Mouse (Mus musculus): Measurements from ENCODE around the gene H2-DMb2. TPM values are rescaled to one million over a fixed set of nuclear protein-coding genes. Genes with fewer than 3 reads are reported as not detected.
"Not testable (repeated sequence)": the region's sequence is repeated elsewhere in the genome, so short reads cannot be mapped to it uniquely, and the experiment has no call there.

The H2-DMb2 gene
- total RNA-seq, 4 experiments from 2014 or later = 0.51 to 3.5 (median 2.1) TPM

DNA sequence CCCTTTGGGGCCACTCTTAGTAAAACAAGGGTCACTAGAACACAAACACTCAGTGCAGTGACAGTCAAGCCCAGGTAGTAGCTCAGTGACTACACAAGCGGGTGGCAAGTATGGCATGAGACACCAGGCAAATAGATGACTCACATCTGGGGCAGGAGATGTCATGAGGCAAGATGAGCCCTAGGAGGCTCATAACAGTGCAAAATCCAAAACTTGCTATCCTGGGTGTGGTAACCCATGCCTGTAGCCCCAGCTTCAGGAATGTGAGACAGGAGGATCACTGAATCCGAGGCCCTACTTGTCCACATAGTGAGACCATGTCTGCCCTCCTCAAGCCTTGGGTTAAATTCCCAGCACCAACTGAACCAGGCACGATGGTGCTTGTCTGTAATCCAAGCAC lies 8.7 kb upstream of the H2-DMb2 start:
- DNase-seq (ENCODE audit: low spot score in 2 of 2) = no peak

DNA sequence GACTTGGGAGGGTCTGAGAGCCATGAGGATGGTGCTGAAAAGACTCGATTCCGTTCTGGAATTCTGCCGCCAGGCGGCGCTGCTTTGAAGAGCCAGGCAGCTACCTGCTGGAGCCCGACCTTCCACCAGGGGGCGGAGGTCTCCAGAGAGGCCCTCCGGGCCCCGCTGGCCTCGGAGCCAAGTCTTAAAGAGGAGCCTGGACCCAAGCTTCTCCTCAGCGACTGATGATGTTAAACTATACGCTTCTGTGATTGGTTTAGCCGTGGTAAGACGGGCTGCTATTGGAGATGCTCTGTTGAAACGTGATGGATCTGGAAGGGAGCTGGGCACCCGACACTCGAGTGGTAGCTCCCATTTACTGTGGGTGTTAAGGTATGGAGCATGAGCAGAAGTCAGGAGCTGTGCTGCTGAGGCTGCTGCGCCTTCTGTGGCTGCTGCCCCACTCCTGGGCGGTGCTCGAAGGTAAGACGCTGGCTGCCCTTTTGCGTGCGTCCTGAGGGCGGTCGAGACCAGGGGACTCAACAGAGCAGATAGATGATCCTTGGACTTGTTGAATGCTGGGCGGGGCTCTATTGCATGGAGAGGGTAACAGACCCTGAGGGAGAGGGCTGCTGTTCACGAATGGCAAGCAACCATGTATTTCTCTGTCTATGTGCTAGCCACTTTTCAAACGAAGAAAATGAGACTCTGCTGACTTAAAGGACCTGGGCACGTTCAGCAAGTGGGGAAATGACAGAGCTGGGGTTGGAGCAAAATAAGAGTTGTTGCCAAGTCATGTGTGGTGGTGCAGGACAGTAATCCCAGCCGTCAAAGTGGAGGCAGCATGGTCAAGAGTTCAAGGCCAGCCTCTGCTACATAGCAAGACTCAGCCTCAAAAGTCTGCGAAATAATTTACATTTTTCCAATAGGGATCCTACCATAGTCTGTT lies 7.5 kb upstream of the H2-DMb2 start:
- DNase-seq (ENCODE audit: low spot score in 2 of 2) = peak; percentile 98 to 99

DNA sequence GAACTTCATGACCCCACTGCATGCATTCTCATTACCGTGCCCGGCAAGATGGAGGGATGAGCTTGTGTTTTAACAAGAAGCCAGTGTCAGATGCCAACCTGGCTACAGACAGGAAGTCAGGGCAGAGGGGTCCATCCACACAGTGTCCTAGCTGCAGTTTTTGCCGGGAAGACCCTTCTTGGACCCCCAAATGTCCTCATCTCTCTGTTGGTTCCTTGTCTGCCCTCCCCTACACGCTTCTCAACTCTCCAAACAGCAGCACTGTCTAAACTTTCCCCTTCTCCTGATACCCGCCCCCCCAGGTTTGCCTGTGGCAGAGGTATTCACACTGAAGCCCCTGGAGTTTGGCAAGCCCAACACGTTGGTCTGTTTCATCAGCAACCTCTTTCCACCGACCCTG lies 5.5 kb upstream of the H2-DMb2 start:
- no peak for DNase-seq (ENCODE audit: low spot score in 2 of 2)

DNA sequence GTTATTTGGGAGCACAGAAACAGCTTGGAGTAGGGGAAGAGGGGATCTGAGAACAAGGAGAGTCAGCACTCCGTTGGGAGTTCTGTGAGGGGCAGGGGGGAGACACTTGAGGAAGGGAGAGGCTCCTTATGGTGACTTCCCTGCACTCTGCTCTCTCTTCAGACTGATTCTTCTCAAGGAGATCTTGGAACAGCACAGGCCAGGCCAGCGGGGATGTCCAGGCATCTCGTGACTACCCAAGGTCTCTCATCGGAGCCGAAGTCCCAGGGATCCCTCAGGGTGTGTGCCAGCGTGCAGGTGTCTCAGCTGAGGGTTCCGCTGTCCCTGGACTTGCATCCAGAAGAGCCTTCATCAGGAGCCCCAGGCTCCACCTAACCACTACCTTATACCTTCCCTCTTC lies 4.5 kb upstream of the H2-DMb2 start:
- no peak for DNase-seq (ENCODE audit: low spot score in 2 of 2)

DNA sequence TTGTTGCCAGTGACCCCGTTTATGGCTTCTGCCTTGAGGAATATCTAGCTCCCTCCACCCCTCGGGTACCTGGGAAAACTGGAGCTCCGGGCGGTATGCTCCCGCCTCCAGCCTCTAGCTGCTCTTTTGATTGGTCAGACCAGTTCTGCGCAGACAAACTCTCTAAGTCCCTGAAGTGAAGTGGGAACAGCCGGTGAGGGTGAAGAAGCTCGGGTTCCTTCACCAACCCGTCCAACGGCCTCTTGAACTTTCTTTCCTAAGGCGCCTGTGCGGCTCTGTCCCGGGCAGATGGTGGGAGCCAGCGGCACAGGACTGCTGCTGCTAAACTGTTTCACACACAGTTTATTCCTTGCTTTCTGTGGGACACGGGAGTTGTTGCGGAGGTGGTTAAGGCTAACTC lies 3.7 kb upstream of the H2-DMb2 start:
- DNase-seq (ENCODE audit: low spot score in 2 of 2) = no peak

DNA sequence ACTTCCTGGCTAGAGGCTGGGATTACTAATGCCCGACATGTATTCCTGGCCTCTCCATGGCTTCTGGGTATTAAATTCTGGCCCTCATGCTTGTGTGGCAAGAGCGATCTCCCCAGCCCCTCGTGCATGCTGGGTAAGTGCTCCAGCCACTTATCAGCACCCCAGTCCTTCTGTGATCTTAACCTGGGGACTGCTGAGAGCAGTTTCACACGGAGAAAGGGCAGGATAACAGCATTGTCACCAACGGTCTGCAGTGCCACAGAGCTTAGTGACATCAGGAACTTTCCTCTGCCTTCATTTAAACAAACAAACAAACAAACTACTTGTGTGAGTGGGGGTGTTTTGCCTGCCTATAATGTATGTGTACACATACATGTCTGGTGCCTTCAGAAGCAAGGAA lies 2.9 kb upstream of the H2-DMb2 start:
- DNase-seq (ENCODE audit: low spot score in 2 of 2) = no peak

DNA sequence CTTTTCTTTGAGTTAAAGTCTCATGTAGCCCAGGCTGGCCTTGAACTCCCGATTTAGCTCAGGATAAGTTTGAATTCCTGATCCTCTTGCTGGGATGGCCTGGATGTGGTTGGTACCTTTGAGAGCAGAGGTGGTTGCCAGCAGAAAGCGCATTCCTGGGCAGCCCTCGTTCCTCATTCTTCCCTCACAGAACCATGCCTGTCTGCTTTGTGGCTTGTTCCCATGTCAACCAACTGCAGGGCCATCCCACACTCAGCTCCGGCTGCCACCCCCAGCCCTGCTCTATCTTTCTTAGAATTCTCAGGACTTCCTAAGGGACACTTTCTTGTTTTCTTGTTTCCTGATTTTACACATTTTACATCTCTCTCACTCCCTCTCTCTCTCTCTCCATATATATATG lies 1.7 kb upstream of the H2-DMb2 start:
- peak in 1 of 2 experiments; percentile 48 for DNase-seq (ENCODE audit: low spot score in 2 of 2)

DNA sequence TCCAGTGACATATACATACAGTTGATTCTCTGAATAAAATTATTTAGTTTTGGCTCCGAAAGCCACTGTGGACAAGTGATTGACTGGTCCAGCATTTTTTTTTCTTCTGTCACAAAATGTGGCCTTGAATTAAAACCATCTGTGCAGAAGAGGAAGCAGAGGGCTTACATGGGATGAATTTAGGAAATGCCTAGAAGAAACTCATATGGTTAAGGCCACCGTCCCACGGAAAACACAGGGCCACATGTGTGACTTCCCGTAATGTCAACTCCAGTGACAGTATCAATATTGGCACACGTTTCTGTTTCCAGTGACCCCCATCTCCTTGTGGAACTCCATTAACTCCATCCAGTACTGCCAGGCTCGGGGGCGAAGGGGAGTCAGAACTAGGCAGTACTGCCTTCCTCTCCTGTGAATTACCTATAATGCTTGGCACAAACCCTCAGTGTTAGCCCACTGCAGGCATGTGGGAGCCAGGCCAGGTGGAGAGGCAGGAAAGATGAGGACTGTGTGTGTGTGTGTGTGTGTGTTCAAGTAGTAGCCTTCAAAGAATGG lies 574 bp upstream of the H2-DMb2 start:
- DNase-seq (ENCODE audit: low spot score in 2 of 2) = no peak

DNA sequence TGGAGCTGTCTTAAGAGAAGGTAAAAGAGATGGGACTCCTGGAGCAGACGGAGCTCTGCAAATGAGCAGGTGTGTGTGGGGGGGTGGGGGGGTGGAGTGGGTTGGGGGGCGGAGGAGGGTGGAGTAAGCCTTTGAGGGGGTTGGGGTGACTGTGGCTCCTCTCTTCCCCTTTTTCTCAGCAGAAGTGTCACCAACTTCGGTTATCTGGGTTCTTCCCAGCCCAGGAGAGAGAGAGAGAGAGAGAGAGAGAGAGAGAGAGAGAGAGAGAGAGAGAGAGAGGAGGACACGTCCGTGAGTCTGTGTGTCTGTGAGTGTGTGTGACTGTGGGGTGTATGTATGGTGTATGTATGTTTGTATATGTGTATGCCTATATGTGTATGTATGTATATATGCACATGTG lies 354 bp downstream of the H2-DMb2 start:
- DNase-seq (ENCODE audit: low spot score in 2 of 2) = no peak

DNA sequence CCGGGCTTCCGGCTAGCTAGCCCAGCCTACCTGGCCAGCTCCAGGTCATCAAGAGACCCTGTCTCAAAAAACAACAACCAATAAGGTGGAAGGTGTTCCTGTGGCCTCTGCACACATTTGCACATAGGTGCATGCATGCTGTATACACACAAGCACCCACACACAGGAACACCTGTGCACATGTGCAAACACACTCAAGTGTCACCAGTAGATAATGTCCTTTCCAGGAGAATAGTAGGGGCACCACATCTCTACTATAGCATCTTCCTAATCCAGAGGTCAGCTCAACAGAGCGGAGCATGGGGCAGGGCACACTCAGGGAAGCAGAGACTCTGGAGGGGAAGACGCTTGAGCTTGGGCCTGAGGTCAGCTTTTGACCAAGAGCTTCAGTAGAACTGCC lies 1.1 kb downstream of the H2-DMb2 start:
- DNase-seq (ENCODE audit: low spot score in 2 of 2) = not testable (repeated sequence)

DNA sequence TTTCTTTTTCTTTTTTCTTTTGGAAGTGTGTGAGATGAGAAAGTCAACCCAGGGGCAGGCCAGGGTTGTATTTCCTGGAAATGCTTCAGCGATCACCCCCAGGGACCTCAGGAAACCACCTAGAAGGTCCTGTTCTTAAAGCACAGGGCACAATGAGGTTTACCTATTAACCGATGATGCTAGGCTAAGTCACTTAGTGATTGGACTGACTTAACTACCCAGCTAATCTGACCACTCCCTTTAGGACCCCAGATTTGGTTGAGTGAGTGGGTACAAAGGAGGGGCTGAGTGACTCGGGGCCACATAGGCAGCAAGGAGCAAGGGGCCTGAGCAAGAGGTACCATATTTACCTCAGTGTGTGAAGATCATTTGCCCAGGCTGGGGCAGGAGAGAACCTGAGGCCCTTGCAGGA lies 1.9 kb downstream of the H2-DMb2 start:
- DNase-seq (ENCODE audit: low spot score in 2 of 2) = no peak

DNA sequence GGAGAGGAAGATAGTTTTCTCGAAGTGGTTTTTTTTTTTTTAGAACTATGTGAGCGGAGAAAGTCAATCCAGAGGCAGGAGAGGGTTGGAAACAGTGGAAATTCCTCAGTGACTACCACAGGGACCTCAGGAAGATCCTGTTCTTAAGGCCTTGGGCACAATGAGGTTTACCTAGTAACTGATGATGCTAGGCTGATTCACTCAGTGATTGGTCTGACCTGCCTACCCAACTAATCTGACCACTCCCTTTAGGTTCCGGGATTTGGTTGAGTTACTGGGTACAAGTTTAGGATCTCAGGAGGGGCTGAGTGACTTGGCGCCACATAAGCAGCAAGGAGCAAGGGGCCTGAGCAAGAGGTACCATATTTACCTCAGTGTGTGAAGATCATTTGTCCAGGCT lies 9.8 kb downstream of the H2-DMb2 start, which contains the start of gene H2-DMb1:
TSS of gene H2-DMb1 (plus strand) at position 150 of the 400 bp plus-strand sequence.
- DNase-seq (ENCODE audit: low spot score in 2 of 2) = no peak

DNA sequence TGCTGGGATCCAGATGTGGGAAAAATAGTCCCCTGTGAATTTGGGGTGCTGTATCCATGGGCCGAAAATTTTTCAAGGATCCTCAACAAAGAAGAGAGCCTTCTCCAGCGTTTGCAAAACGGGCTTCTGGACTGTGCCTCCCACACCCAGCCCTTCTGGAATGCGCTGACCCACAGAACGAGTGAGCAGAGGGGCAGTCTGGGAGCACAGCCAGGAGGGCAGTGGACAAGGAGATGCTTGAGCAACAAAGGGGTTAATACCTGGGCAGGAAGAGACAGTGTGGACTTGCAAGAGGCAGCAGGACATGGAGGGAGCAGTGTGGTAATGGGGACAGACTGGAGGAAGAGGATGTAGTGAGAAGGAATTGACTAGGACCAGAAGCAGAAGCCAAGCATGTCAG lies 12.4 kb downstream of the H2-DMb2 start:
- DNase-seq (ENCODE audit: low spot score in 2 of 2) = no peak

DNA sequence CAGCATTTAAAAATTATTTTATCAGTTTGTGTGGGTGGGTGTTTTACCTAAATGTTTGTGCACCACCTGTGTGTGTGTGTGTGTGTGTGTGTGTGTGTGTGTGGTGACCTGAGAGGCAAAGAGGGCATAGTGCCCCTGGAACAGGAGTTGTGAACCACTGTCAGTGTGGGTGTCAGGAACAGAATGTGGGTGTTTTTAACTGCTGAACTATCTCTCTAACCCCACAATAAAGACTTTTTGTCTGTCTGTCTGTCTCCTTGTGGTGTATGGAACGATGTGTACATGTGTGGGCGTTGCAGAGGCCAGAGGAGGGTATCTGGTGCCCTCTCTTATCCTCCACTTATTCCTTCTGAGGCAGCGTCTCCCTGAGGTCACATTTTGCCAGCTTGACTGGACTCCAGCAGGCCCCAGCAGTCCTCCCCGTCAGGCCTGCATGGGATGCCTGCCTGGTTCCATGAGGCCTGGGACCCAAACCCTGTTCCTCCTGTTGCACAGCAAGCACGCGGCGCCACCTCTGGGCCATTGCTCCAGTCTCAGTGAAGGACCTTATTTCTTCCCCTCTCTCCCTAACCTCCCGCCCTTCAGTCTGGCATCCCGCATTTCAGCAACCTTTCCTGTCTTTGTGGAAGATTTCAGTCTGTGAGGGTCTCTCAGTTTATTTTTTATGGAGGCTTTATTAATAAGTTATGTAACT lies 21.2 kb downstream of the H2-DMb2 start:
- no peak for DNase-seq (ENCODE audit: low spot score in 2 of 2)

DNA sequence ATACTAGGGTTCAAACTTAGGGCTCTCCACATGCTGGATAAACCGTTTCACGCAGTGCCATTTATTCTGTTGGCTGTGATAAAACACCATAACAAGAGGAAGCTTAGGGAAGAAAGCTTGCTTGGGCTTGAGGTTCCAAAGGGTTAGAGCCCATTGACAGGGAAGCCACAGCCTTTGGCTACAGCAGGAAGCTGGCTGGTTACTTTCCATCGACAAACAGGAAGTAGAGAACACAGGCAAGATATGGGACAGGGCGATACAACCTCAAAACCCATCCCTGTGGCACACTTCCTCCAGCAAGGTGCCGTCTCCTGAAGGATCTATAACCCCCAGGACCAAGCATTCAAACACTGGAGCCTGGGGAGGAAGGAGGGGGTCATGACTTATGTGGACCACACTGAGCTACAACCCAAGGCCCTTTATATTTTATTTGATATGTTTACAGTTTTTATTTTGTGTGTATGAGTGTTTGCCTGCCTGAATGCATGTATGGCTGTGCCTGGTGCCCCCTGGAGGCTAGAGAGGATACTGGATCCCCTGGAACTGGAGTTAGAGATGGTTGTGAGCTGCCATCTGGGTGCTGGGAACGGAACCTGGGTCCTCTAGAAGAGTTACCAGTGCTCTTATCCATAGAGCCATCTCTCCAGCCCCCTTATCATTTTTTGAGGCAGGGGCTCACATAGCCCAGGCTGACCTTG lies 22.1 kb downstream of the H2-DMb2 start:
- no peak for DNase-seq (ENCODE audit: low spot score in 2 of 2)

DNA sequence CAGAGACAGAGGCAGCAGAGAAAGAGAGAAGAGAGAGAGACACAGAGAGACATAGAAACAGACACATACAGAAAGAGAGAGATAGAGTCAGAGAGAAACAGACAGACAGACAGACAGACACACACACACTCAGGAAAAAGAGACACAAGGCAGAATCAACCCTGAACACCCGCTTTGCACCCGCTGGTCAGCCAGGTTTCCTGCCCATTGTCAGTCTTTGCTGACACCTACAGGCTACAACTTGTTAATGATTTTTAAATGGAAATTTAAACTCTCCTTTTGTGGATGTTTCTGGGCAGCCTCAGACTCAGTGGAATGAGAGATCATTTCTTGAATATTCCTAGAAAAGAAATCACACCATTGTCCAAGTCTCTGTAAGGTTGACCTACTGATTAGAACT lies 26.2 kb downstream of the H2-DMb2 start:
- DNase-seq (ENCODE audit: low spot score in 2 of 2) = peak in 1 of 2 experiments; percentile 14

DNA sequence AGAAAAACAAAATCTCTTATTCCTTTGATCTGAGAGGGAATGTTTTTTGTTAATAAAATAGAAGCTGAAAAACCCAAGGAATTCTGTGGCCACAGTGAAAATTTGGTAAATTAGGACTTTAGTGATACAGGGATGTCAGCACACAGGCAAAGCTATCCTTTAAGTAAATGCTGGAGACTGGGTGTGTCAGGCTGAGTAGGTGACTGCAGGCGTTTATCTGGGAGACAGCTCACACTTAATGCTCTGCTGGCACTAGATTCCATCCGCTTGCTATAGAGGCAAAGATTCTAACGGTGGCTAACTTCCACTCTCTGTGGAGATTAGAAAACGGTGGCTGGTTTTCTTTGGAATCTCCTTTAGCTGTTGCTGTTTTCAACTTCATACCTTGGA lies 27.4 kb downstream of the H2-DMb2 start:
- no peak for DNase-seq (ENCODE audit: low spot score in 2 of 2)

DNA sequence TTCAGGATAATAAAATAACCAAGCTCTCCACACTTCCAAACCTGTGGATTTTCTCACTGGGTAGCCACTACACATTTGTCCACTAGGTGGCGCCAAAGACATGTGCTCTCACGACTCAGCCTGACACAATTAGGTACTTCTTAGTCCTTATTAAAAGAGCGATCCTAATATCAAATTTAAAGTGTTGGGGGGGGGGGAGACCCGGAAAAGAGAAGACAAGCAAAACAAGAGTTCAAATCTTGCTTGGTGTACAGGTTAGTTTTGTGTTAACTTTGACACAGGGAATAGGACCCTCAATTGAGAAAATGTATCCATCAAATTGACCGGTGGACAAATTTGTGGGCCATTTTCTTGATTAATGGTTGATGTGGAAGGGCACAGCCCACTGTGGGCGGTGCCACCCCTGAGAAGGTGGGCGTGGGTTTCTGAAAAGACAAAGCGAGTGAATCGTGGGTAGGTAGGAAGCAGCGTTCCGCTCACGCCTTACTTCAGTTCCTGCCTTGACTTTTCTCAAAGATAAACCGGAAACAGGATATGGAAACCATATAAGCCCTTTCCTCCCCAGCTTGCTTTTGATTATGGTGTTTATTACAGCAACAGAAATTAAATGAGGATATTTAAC lies 27.9 kb downstream of the H2-DMb2 start:
- peak; percentile 56 to 88 for DNase-seq (ENCODE audit: low spot score in 2 of 2)

DNA sequence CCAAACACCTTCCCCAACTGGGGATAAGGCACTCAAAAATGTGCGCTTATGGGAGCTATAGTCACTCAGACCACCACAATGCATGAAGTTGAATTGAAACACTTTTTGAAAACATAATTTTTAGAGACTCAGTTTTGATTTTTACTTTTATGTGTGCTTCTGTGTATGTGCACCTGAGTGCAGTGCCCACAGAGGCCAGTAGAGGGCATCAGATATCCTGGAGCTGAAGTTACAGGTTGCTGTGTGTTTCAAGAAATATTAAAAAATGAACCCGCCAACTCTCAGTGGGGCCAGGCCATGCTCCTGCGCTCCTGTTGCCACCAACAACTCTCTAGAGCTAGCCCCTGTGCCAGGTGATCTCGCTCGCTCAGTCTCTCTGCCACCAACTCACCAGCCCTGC lies 29.4 kb downstream of the H2-DMb2 start:
- no peak for DNase-seq (ENCODE audit: low spot score in 2 of 2)

DNA sequence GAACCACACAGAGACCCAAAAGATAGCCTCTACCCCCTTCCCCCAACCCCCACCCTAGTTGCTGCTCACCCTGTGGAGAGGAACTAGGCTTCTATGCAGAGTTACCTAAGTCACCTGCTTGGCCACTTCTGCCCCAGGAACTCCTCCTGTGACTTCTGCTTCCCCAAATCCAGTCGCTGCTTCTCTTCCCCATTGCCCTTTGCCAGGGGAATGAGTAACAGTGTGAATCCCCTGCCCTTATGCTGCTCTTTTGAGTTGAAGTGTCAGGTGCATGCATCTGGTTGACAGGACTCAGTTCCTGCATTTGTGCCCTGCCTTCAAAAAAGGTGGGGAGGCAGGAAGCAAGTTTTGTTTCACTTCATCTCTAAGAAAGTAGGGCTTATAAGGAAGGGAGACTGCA lies 31.0 kb downstream of the H2-DMb2 start:
- no peak for DNase-seq (ENCODE audit: low spot score in 2 of 2)

DNA sequence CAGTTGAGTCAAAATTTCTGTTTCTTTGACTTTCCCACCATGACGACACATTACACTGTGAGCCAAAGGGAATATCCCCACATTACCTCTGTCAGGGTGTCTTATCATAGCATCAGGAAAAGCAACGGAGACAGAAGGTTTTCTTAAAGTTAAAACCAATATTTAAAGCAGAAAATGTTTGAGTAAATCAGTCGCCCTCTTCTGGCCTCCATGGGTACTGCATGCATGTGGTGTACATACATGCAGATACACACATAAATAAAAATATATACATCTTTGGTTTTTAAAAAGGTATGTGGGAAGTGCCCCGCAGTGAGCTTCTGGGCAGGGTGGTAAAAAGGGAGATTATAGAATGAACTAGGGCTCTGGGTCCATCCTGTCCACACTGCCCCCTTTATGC lies 34.1 kb downstream of the H2-DMb2 start:
- no peak for DNase-seq (ENCODE audit: low spot score in 2 of 2)

Data from layer of hippocampus, adult 8-10 months (tissue).